Mouse (Mus musculus) midbrain, embryonic 12.5 days (tissue): ENCODE measurements at regions not wholly inside any gene's neighbourhood (a gene's known extent, or its start where the extent isn't known, plus 50 kb on each side); places are given as distances from the start of the nearest gene placed in this dataset.

ENCODE experiments used
- ATAC-seq: fragments of 200-750 bp; cut with Nextera tagmentation; 2 replicates; pipeline ENCODE4 v1.8.0; 2017; ENCODE audit warnings: low read depth, moderate TSS enrichment, moderate library complexity; ENCODE audit not compliant: low FRiP score
- H3K27ac ChIP-seq: fragments of 300-500 bp; sonication (generic); replicated peaks from 2 replicates; pipeline ENCODE4 v1.5.1; 2016; ENCODE audit warnings: mild to moderate bottlenecking
- H3K27me3 ChIP-seq: fragments of 300-500 bp; sonication (generic); 2 replicates; pipeline ENCODE4 v1.6.1; 2016; ENCODE audit warnings: mild to moderate bottlenecking
- H3K36me3 ChIP-seq: fragments of 300-500 bp; sonication (generic); 2 replicates; pipeline ENCODE4 v1.6.1; 2016
- H3K4me1 ChIP-seq: fragments of 300-500 bp; sonication (generic); 2 replicates; pipeline ENCODE4 v1.6.1; 2016
- H3K4me2 ChIP-seq: fragments of 300-500 bp; sonication (generic); replicated peaks from 2 replicates; pipeline ENCODE4 v1.6.1; 2016; ENCODE audit warnings: mild to moderate bottlenecking, moderate library complexity
- H3K4me3 ChIP-seq: fragments of 300-500 bp; sonication (generic); 2 replicates; pipeline ENCODE4 v1.5.1; 2016; ENCODE audit warnings: mild to moderate bottlenecking
- H3K9ac ChIP-seq: fragments of 300-500 bp; sonication (generic); replicated peaks from 2 replicates; pipeline ENCODE4 v1.6.1; 2016; ENCODE audit warnings: mild to moderate bottlenecking, moderate library complexity
- H3K9me3 ChIP-seq: fragments of 300-500 bp; sonication (generic); 2 replicates; pipeline ENCODE4 v1.6.1; 2016; ENCODE audit warnings: mild to moderate bottlenecking
- WGBS: fragments of 180-500 bp; shearing (Covaris S2); methylation state at CpG from one replicate; pipeline ENCODE4 v1.1.7; 2016; 5-methylcytosine and 5-hydroxymethylcytosine counted together

DNA sequence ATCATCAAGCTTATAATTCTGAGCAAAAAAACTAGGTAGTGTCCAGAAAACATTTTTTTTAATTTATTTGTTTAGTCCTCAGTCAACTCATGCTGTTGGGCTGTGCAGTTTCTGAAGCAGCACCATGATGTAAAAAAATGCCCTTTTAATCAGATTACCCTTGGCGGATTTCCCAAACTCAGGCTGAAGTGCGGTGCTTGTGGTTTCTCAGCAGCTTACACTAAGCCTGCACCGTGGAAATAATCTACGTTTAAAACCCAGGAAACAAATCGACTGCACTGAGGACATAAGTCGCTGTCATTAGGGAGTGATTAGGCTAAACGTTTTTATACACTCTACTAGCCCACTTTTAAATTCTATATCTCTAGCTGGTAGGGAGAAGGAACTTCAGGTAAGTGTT is 623.4 kb upstream of the Cypt12 start:
- 29% methylated on average over 7 of the region's 7 CpGs for WGBS
- Histone ChIP-seq H3K9ac (no peak overlapping the region), H3K4me1 (peaks cover 37% of the 10 kb centered on the region; the same call in 1 of the 2 replicates), H3K36me3 (no peaks in the 10 kb centered on the region), H3K4me2 (0 out of 2 replicates have a peak overlapping the region, but pooled peaks have one; percentile 18), H3K4me3 (no peak overlapping the region), H3K27ac (peak overlapping the region; percentile 81), H3K27me3 (no peaks in the 10 kb centered on the region), H3K9me3 (no peaks in the 10 kb centered on the region)
- ATAC-seq = no peak

DNA sequence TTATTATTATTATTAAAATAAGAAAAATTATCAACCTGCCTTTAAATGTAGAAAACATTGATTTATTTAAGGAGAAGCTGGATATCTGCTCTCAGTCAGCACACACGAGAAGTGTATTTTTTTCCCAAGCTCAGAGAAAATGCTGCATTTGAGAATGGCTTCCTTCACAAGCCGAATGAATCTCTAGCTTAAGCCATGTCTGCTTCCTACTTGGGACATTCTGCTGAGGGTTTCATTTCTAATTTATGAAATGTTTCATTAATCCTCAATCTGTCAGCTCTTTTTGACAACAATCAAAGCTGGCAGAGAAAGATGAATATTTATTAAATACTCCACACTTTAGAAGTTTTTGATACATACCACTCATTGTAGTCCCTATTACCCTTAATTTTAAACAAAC is 622.4 kb upstream of the Cypt12 start:
- Histone ChIP-seq H3K4me3 (no peak overlapping the region), H3K27ac (peak overlapping the region; percentile 81), H3K27me3 (no peaks in the 10 kb centered on the region), H3K4me2 (no peak overlapping the region), H3K9ac (no peak overlapping the region), H3K4me1 (peaks cover 38% of the 10 kb centered on the region; the same call in 1 of the 2 replicates), H3K36me3 (no peaks in the 10 kb centered on the region), H3K9me3 (no peaks in the 10 kb centered on the region)
- ATAC-seq = no peak
- WGBS = 54% methylated on average over 2 of the region's 2 CpGs

DNA sequence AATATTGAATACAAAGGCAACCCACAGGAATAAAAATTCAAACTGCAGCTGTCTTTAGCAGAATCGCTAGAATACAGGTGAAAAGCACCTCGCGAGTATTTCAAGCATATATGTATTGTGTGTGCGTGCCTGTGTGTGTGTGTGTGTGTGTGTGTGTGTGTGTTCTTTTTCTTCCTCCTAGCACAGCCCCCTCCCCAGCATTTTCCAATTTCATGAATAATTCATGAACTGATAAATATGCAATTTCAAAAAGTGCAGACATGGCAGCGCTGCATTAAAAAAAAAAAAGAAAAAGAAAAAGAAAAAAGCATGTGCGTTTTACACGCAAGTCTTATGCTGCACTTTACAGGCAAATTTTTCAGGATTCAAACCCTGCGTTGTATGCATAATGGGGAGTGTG is 621.9 kb upstream of the Cypt12 start:
- H3K9ac ChIP-seq = no peak overlapping the region
- H3K36me3 ChIP-seq = no peaks in the 10 kb centered on the region
- 59% methylated on average over 8 of the region's 8 CpGs for WGBS
- no peaks in the 10 kb centered on the region for H3K27me3 ChIP-seq
- H3K9me3 ChIP-seq = no peaks in the 10 kb centered on the region
- H3K4me3 ChIP-seq = no peak overlapping the region
- peak; percentile 59 for ATAC-seq
- H3K4me1 ChIP-seq = peaks cover 38% of the 10 kb centered on the region; the same call in 1 of the 2 replicates
- peak overlapping the region; percentile 78 for H3K27ac ChIP-seq
- peak overlapping the region; percentile 25 for H3K4me2 ChIP-seq

DNA sequence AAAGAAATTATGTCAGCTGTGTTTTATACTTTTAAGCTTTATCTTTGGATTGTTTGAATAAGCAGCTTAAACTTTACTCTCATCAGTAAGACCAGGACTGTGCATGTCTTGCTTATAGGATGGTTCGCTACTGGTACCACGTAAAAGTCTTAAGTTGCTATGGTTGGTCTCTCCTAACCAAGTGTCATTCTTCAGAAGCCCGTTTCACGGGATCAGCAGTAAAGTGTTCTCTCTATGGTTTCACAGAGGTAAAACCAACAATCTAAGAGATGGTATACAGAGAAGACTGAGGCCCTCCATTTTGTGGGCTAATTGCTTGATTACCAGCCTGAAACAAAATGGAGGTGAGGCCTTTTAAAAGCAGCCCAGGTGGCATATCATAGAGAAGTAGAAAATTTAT is 621.4 kb upstream of the Cypt12 start:
- Histone ChIP-seq H3K9ac (no peak overlapping the region), H3K4me2 (peak overlapping the region; percentile 25), H3K36me3 (no peaks in the 10 kb centered on the region), H3K9me3 (no peaks in the 10 kb centered on the region), H3K27me3 (no peaks in the 10 kb centered on the region), H3K4me1 (peaks cover 38% of the 10 kb centered on the region; the same call in 1 of the 2 replicates), H3K27ac (peak overlapping the region; percentile 78), H3K4me3 (no peak overlapping the region)
- ATAC-seq = peak; percentile 10; the same call in 1 of the 2 replicates
- WGBS = 68% methylated on average over 4 of the region's 4 CpGs

DNA sequence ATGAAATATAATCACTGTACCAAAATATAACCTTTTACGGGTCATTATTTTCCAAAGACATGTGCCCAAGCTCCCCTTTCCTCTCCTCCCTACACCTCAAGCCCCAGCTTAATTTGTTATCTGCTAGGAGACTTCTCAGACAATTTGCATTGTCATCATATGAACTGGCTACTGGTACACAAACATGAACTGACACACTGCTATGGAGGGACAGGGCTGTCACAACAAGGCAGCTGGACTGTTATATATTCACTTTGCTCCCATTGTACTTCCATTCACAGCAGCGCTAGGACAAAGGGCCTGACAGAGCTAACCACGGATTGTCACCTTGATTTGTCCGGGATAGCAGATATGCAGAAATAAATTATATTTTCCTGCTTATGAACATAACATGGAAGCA is 620.5 kb upstream of the Cypt12 start:
- 57% methylated on average over 4 of the region's 4 CpGs for WGBS
- Histone ChIP-seq H3K4me2 (peak overlapping the region; percentile 23; the same call in 1 of the 2 replicates), H3K9ac (0 out of 2 replicates have a peak overlapping the region, but pooled peaks have one; percentile 20), H3K4me1 (peaks cover 33% of the 10 kb centered on the region; the same call in 1 of the 2 replicates), H3K4me3 (no peak overlapping the region), H3K36me3 (no peaks in the 10 kb centered on the region), H3K27ac (peak overlapping the region; percentile 80), H3K9me3 (no peaks in the 10 kb centered on the region), H3K27me3 (no peaks in the 10 kb centered on the region)
- peak; percentile 78 for ATAC-seq

DNA sequence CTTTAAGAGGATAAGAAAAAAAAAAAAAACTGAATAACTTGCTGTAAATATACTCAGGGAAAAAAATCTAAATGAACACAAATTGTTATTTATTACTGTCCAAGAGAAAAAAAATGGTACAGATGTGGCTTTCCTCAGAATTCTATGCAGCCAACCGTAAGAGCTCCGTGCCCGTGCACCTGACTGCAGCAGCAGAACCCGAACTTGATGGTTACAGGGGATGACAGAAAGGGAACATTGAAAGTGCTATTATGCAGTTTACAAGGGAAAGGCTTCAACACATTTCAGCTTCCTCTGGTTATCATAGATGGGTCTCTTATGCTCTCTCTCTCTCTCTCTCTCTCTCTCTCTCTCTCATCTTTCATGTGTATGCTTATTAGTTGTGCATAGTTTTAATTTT is 618.8 kb upstream of the Cypt12 start:
- no peaks in the 10 kb centered on the region for H3K9me3 ChIP-seq
- no peak overlapping the region for H3K4me3 ChIP-seq
- no peak overlapping the region for H3K9ac ChIP-seq
- H3K4me1 ChIP-seq = peaks cover 30% of the 10 kb centered on the region; the same call in 1 of the 2 replicates
- WGBS = 31% methylated on average over 4 of the region's 4 CpGs
- peak overlapping the region; percentile 65 for H3K27ac ChIP-seq
- ATAC-seq = no peak
- no peaks in the 10 kb centered on the region for H3K36me3 ChIP-seq
- no peak overlapping the region for H3K4me2 ChIP-seq
- H3K27me3 ChIP-seq = no peaks in the 10 kb centered on the region

DNA sequence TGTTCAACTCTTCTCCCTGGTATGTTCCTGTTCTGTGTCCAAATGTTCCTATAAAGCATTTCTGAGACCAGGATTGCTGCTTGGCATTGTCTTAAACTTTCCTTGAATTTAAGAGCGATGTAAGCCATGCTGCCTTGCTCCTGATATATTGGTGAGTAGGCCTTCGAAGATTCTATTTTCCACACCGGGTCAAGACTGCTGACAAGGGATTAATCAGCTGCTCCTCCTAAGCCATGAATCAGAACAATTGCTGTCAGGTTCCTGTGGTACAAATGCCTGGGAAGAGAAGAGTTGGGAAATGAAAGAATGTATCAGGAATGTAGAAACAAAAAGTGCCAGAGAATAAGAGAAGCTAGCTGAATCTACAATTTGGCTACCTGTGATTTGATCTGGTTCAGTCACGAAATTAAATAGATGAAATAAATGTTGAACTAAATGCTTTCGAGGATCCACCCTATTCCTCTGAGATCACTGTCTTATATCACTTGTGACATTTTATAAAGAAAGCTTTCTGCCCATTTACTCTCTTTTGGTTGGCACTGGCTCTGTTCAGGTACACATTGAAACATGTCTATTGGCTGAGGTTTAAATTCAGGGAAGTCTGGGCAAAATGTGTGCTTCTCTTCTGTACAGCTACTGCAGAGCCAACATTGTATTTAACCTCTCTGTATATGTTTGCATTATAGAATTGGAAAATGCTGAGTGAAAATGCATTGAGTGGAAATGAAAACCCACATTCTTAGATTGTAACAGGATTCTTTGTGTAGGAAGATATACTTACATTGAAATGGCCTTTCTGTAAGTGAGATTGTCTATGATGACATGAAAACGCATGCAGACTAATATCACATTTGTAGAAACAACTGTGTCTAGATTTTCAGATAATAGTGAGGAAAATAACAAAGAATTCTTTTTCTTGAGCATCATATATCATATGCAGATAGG is 617.5 kb upstream of the Cypt12 start:
- H3K9me3 ChIP-seq = no peaks in the 10 kb centered on the region
- peak overlapping the region; percentile 74 for H3K27ac ChIP-seq
- peaks cover 22% of the 10 kb centered on the region; the same call in 1 of the 2 replicates for H3K4me1 ChIP-seq
- 44% methylated on average over 6 of the region's 6 CpGs for WGBS
- no peak overlapping the region for H3K4me2 ChIP-seq
- no peaks in the 10 kb centered on the region for H3K36me3 ChIP-seq
- H3K4me3 ChIP-seq = no peak overlapping the region
- H3K27me3 ChIP-seq = no peaks in the 10 kb centered on the region
- no peak overlapping the region for H3K9ac ChIP-seq
- no peak for ATAC-seq

DNA sequence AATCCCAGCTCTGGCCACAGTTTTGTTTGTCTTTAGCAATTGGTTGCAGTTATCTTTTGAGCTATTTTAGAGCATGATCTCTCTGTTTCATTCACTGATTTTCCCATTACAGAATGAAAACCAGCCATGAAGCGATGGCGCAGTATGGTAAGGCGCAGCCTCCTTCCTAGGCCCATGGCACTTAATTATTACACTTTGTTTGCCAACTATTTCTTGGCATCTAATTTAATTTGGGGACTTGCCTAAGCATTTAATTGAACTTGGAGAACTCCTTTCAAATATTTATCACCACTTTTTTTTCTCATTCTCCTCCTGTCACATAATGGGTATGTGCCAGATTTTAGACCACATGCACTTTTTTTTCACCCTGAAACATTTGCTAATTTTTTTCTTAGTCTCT is 588.0 kb upstream of the Cypt12 start:
- Histone ChIP-seq H3K27me3 (no peaks in the 10 kb centered on the region), H3K4me1 (no peaks in the 10 kb centered on the region), H3K4me3 (no peak overlapping the region), H3K9me3 (no peaks in the 10 kb centered on the region), H3K27ac (no peak overlapping the region), H3K4me2 (no peak overlapping the region), H3K36me3 (no peaks in the 10 kb centered on the region), H3K9ac (no peak overlapping the region)
- WGBS = 95% methylated on average over 3 of the region's 3 CpGs
- ATAC-seq = no peak
